Mouse (Mus musculus) MEL (cell line): ENCODE results near the gene Ap5s1. TPM values are rescaled to one million over a fixed set of nuclear protein-coding genes. Genes with fewer than 3 reads are reported as not detected.

Experiments
- DNase-seq: peaks from one replicate; pipeline ENCODE4 v3.0.0; 2011; ENCODE audit warnings: low read depth, low spot score
- H3K27ac ChIP-seq: 2 replicates; pipeline ENCODE4 v1.5.1; 2012; ENCODE audit warnings: low read depth, mild to moderate bottlenecking, control low read depth, low read length, moderate library complexity; ENCODE audit not compliant: control insufficient read depth
- H3K27me3 ChIP-seq, 2 experiments: fragments of 150-350 bp in 1 of 2; sonication (generic) in 1 of 2; 2 replicates each; pipeline ENCODE4 v1.6.1; 2012; ENCODE audit warnings: low read length in 2 of 2, mild to moderate bottlenecking in 2 of 2, improper control_type of control experiment in 1 of 2, moderate library complexity in 1 of 2; ENCODE audit not compliant: insufficient read depth in 2 of 2, control insufficient read depth in 1 of 2
- H3K36me3 ChIP-seq, 2 experiments: 2 replicates each; pipeline ENCODE4 v1.6.1; 2012 to 2014; ENCODE audit warnings: low read length in 2 of 2, improper control_type of control experiment in 1 of 2, inconsistent platforms in 1 of 2, mild to moderate bottlenecking in 1 of 2; ENCODE audit not compliant: insufficient read depth in 2 of 2, control insufficient read depth in 1 of 2
- H3K4me1 ChIP-seq, 2 experiments: fragments of 150-350 bp in 1 of 2; sonication (generic) in 1 of 2; 2 replicates each; pipeline ENCODE4 v1.6.1; 2012; ENCODE audit warnings: low read length in 2 of 2, improper control_type of control experiment in 1 of 2, mild to moderate bottlenecking in 1 of 2; ENCODE audit not compliant: insufficient read depth in 2 of 2, control insufficient read depth in 1 of 2
- H3K4me3 ChIP-seq, 2 experiments: fragments of 150-350 bp in 1 of 2; sonication (generic) in 1 of 2; 2 replicates each; pipeline ENCODE4 v1.5.1; 2012; ENCODE audit warnings: low read depth in 2 of 2, low read length in 2 of 2, mild to moderate bottlenecking in 2 of 2, moderate library complexity in 2 of 2, control low read depth in 1 of 2, improper control_type of control experiment in 1 of 2; ENCODE audit not compliant: control insufficient read depth in 1 of 2, insufficient read depth in 1 of 2
- H3K79me2 ChIP-seq: 2 replicates; pipeline ENCODE4 v1.6.1; 2012; ENCODE audit warnings: mild to moderate bottlenecking, low read length, moderate library complexity; ENCODE audit not compliant: control insufficient read depth, poor library complexity, insufficient read depth
- H3K9ac ChIP-seq: 2 replicates; pipeline ENCODE4 v1.6.1; 2012; ENCODE audit warnings: low read depth, mild to moderate bottlenecking, control low read depth, low read length, moderate library complexity; ENCODE audit not compliant: control insufficient read depth, poor library complexity, severe bottlenecking
- H3K9me3 ChIP-seq: fragments of 150-350 bp; sonication (generic); replicated peaks from 2 replicates; pipeline ENCODE4 v1.6.1; 2012; ENCODE audit warnings: mild to moderate bottlenecking, low read length, improper control_type of control experiment, moderate library complexity; ENCODE audit not compliant: insufficient read depth
- BHLHE40 ChIP-seq: IDR thresholded peaks from 2 replicates; pipeline ENCODE4 v1.6.1; 2012; ENCODE audit warnings: low read depth, mild to moderate bottlenecking, inconsistent platforms, low read length, improper control_type of control experiment, borderline replicate concordance
- CHD1 ChIP-seq: IDR thresholded peaks from 2 replicates; pipeline ENCODE4 v1.6.1; 2012; ENCODE audit warnings: low read depth, mild to moderate bottlenecking, inconsistent platforms, low read length, improper control_type of control experiment
- CHD2 ChIP-seq: IDR thresholded peaks from 2 replicates; pipeline ENCODE4 v1.6.1; 2011; ENCODE audit warnings: low read length, improper control_type of control experiment
- E2F4 ChIP-seq: IDR thresholded peaks from 2 replicates; pipeline ENCODE4 v1.6.1; 2011; ENCODE audit warnings: low read depth, low read length, improper control_type of control experiment, borderline replicate concordance
- EP300 ChIP-seq, 2 experiments: IDR thresholded peaks; 2 replicates each; pipeline ENCODE4 v1.6.1; 2011; ENCODE audit warnings: improper control_type of control experiment in 2 of 2, low read length in 2 of 2, low read depth in 1 of 2, mild to moderate bottlenecking in 1 of 2
- ETS1 ChIP-seq: IDR thresholded peaks from 2 replicates; pipeline ENCODE4 v1.6.1; 2012; ENCODE audit warnings: low read depth, mild to moderate bottlenecking, inconsistent platforms, low read length, improper control_type of control experiment, moderate library complexity
- GABPA ChIP-seq: IDR thresholded peaks from 2 replicates; pipeline ENCODE4 v1.6.1; 2012; ENCODE audit warnings: low read depth, mild to moderate bottlenecking, inconsistent platforms, low read length, improper control_type of control experiment, moderate library complexity
- GATA1 ChIP-seq: IDR thresholded peaks from 2 replicates; pipeline ENCODE4 v1.6.1; 2011; ENCODE audit warnings: low read depth, low read length, improper control_type of control experiment
- HCFC1 ChIP-seq: IDR thresholded peaks from 2 replicates; pipeline ENCODE4 v1.6.1; 2012; ENCODE audit warnings: low read depth, mild to moderate bottlenecking, inconsistent platforms, low read length, improper control_type of control experiment, moderate library complexity
- MXI1 ChIP-seq: IDR thresholded peaks from 2 replicates; pipeline ENCODE4 v1.6.1; 2011; ENCODE audit warnings: mild to moderate bottlenecking, low read depth, low read length, improper control_type of control experiment
- MYB ChIP-seq: IDR thresholded peaks from 2 replicates; pipeline ENCODE4 v1.6.1; 2011; ENCODE audit warnings: mild to moderate bottlenecking, low read depth, low read length, improper control_type of control experiment
- MYC ChIP-seq: IDR thresholded peaks from 2 replicates; pipeline ENCODE4 v1.6.1; 2011; ENCODE audit warnings: low read depth, mild to moderate bottlenecking, low read length, improper control_type of control experiment, moderate library complexity
- NRF1 ChIP-seq: IDR thresholded peaks from 2 replicates; pipeline ENCODE4 v1.6.1; 2014; ENCODE audit warnings: low read depth, mild to moderate bottlenecking, inconsistent platforms, low read length, improper control_type of control experiment, moderate library complexity; ENCODE audit not compliant: poor library complexity, insufficient read depth, severe bottlenecking
- POLR2A ChIP-seq, 2 experiments: IDR thresholded peaks; 2 replicates each; pipeline ENCODE4 v1.6.1; 2011 to 2012; ENCODE audit warnings: low read length in 2 of 2, mild to moderate bottlenecking in 2 of 2, control low read depth in 1 of 2, improper control_type of control experiment in 1 of 2, low read depth in 1 of 2, moderate library complexity in 1 of 2; ENCODE audit not compliant: control insufficient read depth in 1 of 2, insufficient read depth in 1 of 2, poor library complexity in 1 of 2
- POLR2AphosphoS2 ChIP-seq: IDR thresholded peaks from 2 replicates; pipeline ENCODE4 v1.6.1; 2011; ENCODE audit warnings: low read length, improper control_type of control experiment
- POLR2AphosphoS5 ChIP-seq: IDR thresholded peaks from 2 replicates; pipeline ENCODE4 v1.6.1; 2012; ENCODE audit warnings: low read depth, borderline replicate concordance, mild to moderate bottlenecking, inconsistent platforms, low read length, moderate library complexity, mixed read lengths
- RCOR1 ChIP-seq: IDR thresholded peaks from 2 replicates; pipeline ENCODE4 v1.6.1; 2012; ENCODE audit warnings: low read depth, mild to moderate bottlenecking, inconsistent platforms, low read length, improper control_type of control experiment
- SIN3A ChIP-seq: IDR thresholded peaks from 2 replicates; pipeline ENCODE4 v1.6.1; 2012; ENCODE audit warnings: low read length, improper control_type of control experiment, inconsistent platforms
- SMC3 ChIP-seq: IDR thresholded peaks from 2 replicates; pipeline ENCODE4 v1.6.1; 2011; ENCODE audit warnings: low read depth, low read length, improper control_type of control experiment
- TBP ChIP-seq: IDR thresholded peaks from 2 replicates; pipeline ENCODE4 v1.8.0; 2011; ENCODE audit warnings: low read depth, low read length, improper control_type of control experiment
- TCF12 ChIP-seq: IDR thresholded peaks from 2 replicates; pipeline ENCODE4 v1.6.1; 2014; ENCODE audit warnings: low read depth, mild to moderate bottlenecking, inconsistent platforms, low read length, improper control_type of control experiment, moderate library complexity
- USF1 ChIP-seq: IDR thresholded peaks from 2 replicates; pipeline ENCODE4 v1.6.1; 2014; ENCODE audit warnings: low read depth, mild to moderate bottlenecking, inconsistent platforms, low read length, improper control_type of control experiment, moderate library complexity
- ZC3H11A ChIP-seq: IDR thresholded peaks from 2 replicates; pipeline ENCODE4 v1.6.1; 2012; ENCODE audit warnings: low read depth, mild to moderate bottlenecking, inconsistent platforms, low read length, improper control_type of control experiment
- ZKSCAN1 ChIP-seq: IDR thresholded peaks from 2 replicates; pipeline ENCODE4 v1.6.1; 2012; ENCODE audit warnings: low read depth, mild to moderate bottlenecking, inconsistent platforms, low read length, improper control_type of control experiment, moderate library complexity
- ZNF384 ChIP-seq: IDR thresholded peaks from 2 replicates; pipeline ENCODE4 v1.6.1; 2012; ENCODE audit warnings: low read depth, mild to moderate bottlenecking, inconsistent platforms, low read length, improper control_type of control experiment
- polyA plus RNA-seq, 2 experiments: library from polyadenylated mRNA; stranded (reverse) in 1 of 2; unstranded in 1 of 2; fragments of >175 nt in 1 of 2; fragments of >200 nt in 1 of 2; gene quantifications; 2 replicates each; pipeline versions ENCODE4 v1.2.1 to v1.2.4; 2012; ENCODE audit warnings: low replicate concordance in 2 of 2, low read depth in 1 of 2; ENCODE audit not compliant: insufficient read length in 2 of 2, insufficient read depth in 1 of 2, missing spikeins in 1 of 2
- total RNA-seq: library from RNA; depleted of rRNA; stranded (reverse); fragments of 300-350 nt; gene quantifications from 2 replicates; pipeline ENCODE4 v1.2.3, GENCODE M21; 2012

Gene Ap5s1
- total and polyA plus RNA-seq, 3 experiments: 9.6 to 12.7 TPM; not detected in 1

- TF ChIP-seq TCF12 (no peak), RCOR1 (no peak), GATA1 (no peak), TBP (no peak), EP300 (IDR thresholded peaks at IDR 0.05; ENCODE audit: low read depth in 1 of 2, low read length in 2 of 2) (no peak), HCFC1 (no peak; the same call in 1 of the 2 replicates), MXI1 (no peak), POLR2AphosphoS2 (no peak), SIN3A (0 out of 2 replicates have a peak, but pooled peaks have one; percentile 2), ZNF384 (no peak), ZKSCAN1 (no peak), MYC (no peak), NRF1 (no peak), POLR2AphosphoS5 (no peak), SMC3 (peak; percentile 47), E2F4 (no peak), BHLHE40 (peak; percentile 12; the same call in 1 of the 2 replicates), CHD2 (no peak), POLR2A (IDR thresholded peaks at IDR 0.05; ENCODE audit: control insufficient read depth in 1 of 2, insufficient read depth in 1 of 2, low read depth in 1 of 2, low read length in 2 of 2, poor library complexity in 1 of 2) (no peak)
Observed at GRCm38 (mm10) chr2:131160671-131161111, 46.2 kb upstream of the Ap5s1 start (continued).

GRCm38 (mm10) chr2:131163924-131164323, 43.0 kb upstream of the Ap5s1 start:
- no peak for DNase-seq
- TF ChIP-seq E2F4 (no peak), POLR2A (IDR thresholded peaks at IDR 0.05; ENCODE audit: control insufficient read depth in 1 of 2, insufficient read depth in 1 of 2, low read depth in 1 of 2, low read length in 2 of 2, poor library complexity in 1 of 2) (no peak), SIN3A (no peak), ETS1 (no peak), USF1 (no peak), MYB (no peak), SMC3 (no peak), CHD1 (no peak), ZC3H11A (no peak), GABPA (no peak), ZKSCAN1 (no peak), TCF12 (no peak)
- H3K36me3 ChIP-seq: no peaks in the 10 kb centered on the region; a peak in 1 of 4 replicates

More at GRCm38 (mm10) chr2:131163924-131164323, 43.0 kb upstream of the Ap5s1 start:
- Histone ChIP-seq H3K27me3 (no peaks in the 10 kb centered on the region), H3K27ac (no peak overlapping the region), H3K4me1 (peaks cover 0 to under 1% of the 10 kb centered on the region in 2 experiments; a peak in 1 of 4 replicates), H3K4me3 (no peak overlapping the region), H3K79me2 (peaks cover 4% of the 10 kb centered on the region), H3K9me3 (no peaks in the 10 kb centered on the region), H3K9ac (no peak overlapping the region)
